19 mouse cellular contexts compared by ENCODE assay signal in genomic region chr10:116505303-116506014, GRCm38 (mm10). TPM values are rescaled to one million over a fixed set of nuclear protein-coding genes. Genes with fewer than 3 reads are reported as not detected.
DNase-seq lines count a peak whose midpoint lies in the region; ATAC-seq and TF ChIP-seq lines count a peak whose summit lies in the region.
"Had no signal": no experiment of that assay in that cellular context is flagged by ENCODE, and none has a peak within 500 bp of the region (broad histone marks: within the 10 kb centered on the region; RNA-seq: fewer than 3 reads in every experiment).

No protein-coding gene starts in this region.

- peak; percentile 29 for DNase-seq in lung, postnatal 36 days
- DNase-seq in lung, postnatal 10 days: no peak
- DNase-seq in CH12.LX (ENCODE audit: extremely low read depth): peak; percentile 44
- peak; percentile 70 for DNase-seq in splenic B cell, adult 2 months (ENCODE audit: low read depth, low spot score)
- DNase-seq in embryo, embryonic 11 days: no peak
- DNase-seq: adrenal gland, postnatal 36 days; cerebellum, adult 9-10 months; heart, postnatal 4 days; kidney, adult 18-20 months; kidney, postnatal 4 days; lung, embryonic 14.5 days; right cerebral cortex, postnatal 4 days had no signal

- in situ Hi-C loops in CH12.LX (cut with MboI; ENCODE audit: low pct_ligation_motif_present, low pct_unique_long_range_greater_than_20kb, low sequenced_read_pairs): no loop called here

- no peak overlapping the region for H3K4me3 ChIP-seq in CH12.LX (replicated peaks in 1 of 3; ENCODE audit: low read depth in 2 of 3, low read length in 2 of 3, poor library complexity in 1 of 3)
- H3K4me3 ChIP-seq in midbrain, embryonic 13.5 days (replicated peaks): no peak overlapping the region
- H3K4me3 ChIP-seq: embryonic facial prominence, embryonic 15.5 days; forebrain, embryonic 10.5 days; heart, embryonic 13.5 days; stomach, embryonic 15.5 days had no signal

- no peaks in the 10 kb centered on the region for H3K9me3 ChIP-seq in CH12.LX (replicated peaks; ENCODE audit: low read length)
- no peaks in the 10 kb centered on the region for H3K9me3 ChIP-seq in midbrain, embryonic 13.5 days
- H3K9me3 ChIP-seq: embryonic facial prominence, embryonic 15.5 days; forebrain, embryonic 10.5 days; heart, embryonic 13.5 days; stomach, embryonic 15.5 days had no signal

- H3K9ac ChIP-seq in CH12.LX (ENCODE audit: insufficient read depth, low read depth): no peak overlapping the region
- H3K9ac ChIP-seq in midbrain, embryonic 13.5 days (replicated peaks): no peak overlapping the region
- H3K9ac ChIP-seq: embryonic facial prominence, embryonic 15.5 days; heart, embryonic 13.5 days; lung, embryonic 14.5 days; stomach, embryonic 15.5 days had no signal

- dilution Hi-C loops in CH12.LX (cut with MboI; ENCODE audit: extremely low pct_ligation_motif_present, extremely low pct_unique_long_range_greater_than_20kb, low sequenced_read_pairs): no loop called here

- H3K4me1 ChIP-seq in CH12.LX (ENCODE audit: control insufficient read depth in 1 of 2, insufficient read depth in 2 of 2): peaks cover 0 to 16% of the 10 kb centered on the region in 2 experiments; a peak in 2 of 4 replicates
- no peaks in the 10 kb centered on the region for H3K4me1 ChIP-seq in midbrain, embryonic 13.5 days (replicated peaks)
- H3K4me1 ChIP-seq: embryonic facial prominence, embryonic 15.5 days; heart, embryonic 13.5 days; stomach, embryonic 15.5 days had no signal

- ATAC-seq in common myeloid progenitor, adult 5-6 weeks (replicated peaks; ENCODE audit: low read depth, poor library complexity, severe bottlenecking): peak; percentile 100
- no peak for ATAC-seq in midbrain, embryonic 13.5 days
- ATAC-seq: hindbrain, postnatal 0 days had no signal

- no peak for TF ChIP-seq EP300 in CH12.LX (IDR thresholded peaks at IDR 0.05; ENCODE audit: low read length)

- TF ChIP-seq CTCF in CH12.LX (conservative IDR thresholded peaks at IDR 0.05 in 1 of 2, IDR thresholded peaks at IDR 0.05 in 1 of 2; ENCODE audit: low read depth in 2 of 2, low read length in 2 of 2): no peak

- no peak overlapping the region for H3K4me2 ChIP-seq in CH12.LX (ENCODE audit: insufficient read depth, low read depth, poor library complexity, severe bottlenecking)
- H3K4me2 ChIP-seq in midbrain, embryonic 13.5 days (replicated peaks): no peak overlapping the region
- H3K4me2 ChIP-seq: embryonic facial prominence, embryonic 15.5 days; heart, embryonic 13.5 days; lung, embryonic 14.5 days; stomach, embryonic 15.5 days had no signal

- H3K79me2 ChIP-seq in CH12.LX (replicated peaks; ENCODE audit: control insufficient read depth, extremely low read depth, insufficient read depth, poor library complexity, severe bottlenecking): peaks cover 2% of the 10 kb centered on the region; the same call in 1 of the 2 replicates

- H3K36me3 ChIP-seq in CH12.LX (replicated peaks in 1 of 2; ENCODE audit: control insufficient read depth in 1 of 2, insufficient read depth in 1 of 2, low read length in 1 of 2): peaks cover 7 to 26% of the 10 kb centered on the region in 2 experiments
- no peaks in the 10 kb centered on the region for H3K36me3 ChIP-seq in splenic B cell, adult 2 months (ENCODE audit: control insufficient read depth, insufficient read depth, low read length, poor library complexity, severe bottlenecking)
- 0 out of 2 replicates have a peak, but pooled peaks cover 3% of the 10 kb centered on the region for H3K36me3 ChIP-seq in midbrain, embryonic 13.5 days
- H3K36me3 ChIP-seq: embryonic facial prominence, embryonic 15.5 days; stomach, embryonic 15.5 days had no signal

- no peaks in the 10 kb centered on the region for H3K27me3 ChIP-seq in CH12.LX (replicated peaks)
- H3K27me3 ChIP-seq in splenic B cell, adult 2 months (ENCODE audit: control insufficient read depth, insufficient read depth, low read length, poor library complexity, severe bottlenecking): no peaks in the 10 kb centered on the region
- no peaks in the 10 kb centered on the region for H3K27me3 ChIP-seq in midbrain, embryonic 13.5 days
- H3K27me3 ChIP-seq: embryonic facial prominence, embryonic 15.5 days; heart, embryonic 13.5 days; stomach, embryonic 15.5 days had no signal

- no peak for TF ChIP-seq RAD21 in CH12.LX (IDR thresholded peaks at IDR 0.05; ENCODE audit: low read depth, low read length)

- 92% methylated on average over 7 of the region's 7 CpGs for WGBS in midbrain, embryonic 13.5 days

- H3K27ac ChIP-seq in CH12.LX (ENCODE audit: insufficient read depth, low read depth): no peak overlapping the region
- no peak overlapping the region for H3K27ac ChIP-seq in midbrain, embryonic 13.5 days
- H3K27ac ChIP-seq: embryonic facial prominence, embryonic 15.5 days; forebrain, embryonic 10.5 days; heart, embryonic 13.5 days; hindbrain, postnatal 0 days; stomach, embryonic 15.5 days had no signal

- no peak for TF ChIP-seq POLR2A in CH12.LX (IDR thresholded peaks at IDR 0.05; ENCODE audit: low read depth, low read length)

TF ChIP-seq in CH12.LX, 34 proteins besides CTCF, POLR2A, EP300 and RAD21:
- TF ChIP-seq HCFC1 (IDR thresholded peaks at IDR 0.05; ENCODE audit: low read depth, low read length) (no peak), SIN3A (IDR thresholded peaks at IDR 0.05; ENCODE audit: low read length) (no peak), PAX5 (IDR thresholded peaks at IDR 0.05; ENCODE audit: low read length) (no peak), CHD1 (IDR thresholded peaks at IDR 0.05; ENCODE audit: low read depth, low read length) (no peak), ZMIZ1 (IDR thresholded peaks at IDR 0.05; ENCODE audit: low read depth, low read length) (no peak)

RNA-seq across cellular contexts. Expression of gene Kcnmb4, which starts 31.8 kb away (rescaled TPM):
- total RNA-seq in CH12.LX (2012; rRNA removed) (1.1 TPM in 2 replicates), CH12.LX (2014; rRNA removed) (1.0 and 1.8 TPM in 2 replicates)
- polyA plus RNA-seq in CH12.LX (2012; ENCODE audit: insufficient read length, low read depth): 0.80 and 1.2 TPM in 2 replicates
- total RNA-seq in common myeloid progenitor, adult 5-6 weeks (2017): 0.09 TPM in 1 of 2 replicates, not detected in the other
- polyA plus RNA-seq in midbrain, embryonic 13.5 days (2015; fragmentation: Nextera tagmentation; extraction: Ambion mirVana): 12.9 and 13.1 TPM in 2 replicates

Comparison
In these comparisons a context has a peak if more than half of its experiments do, and no peak if none do; other contexts are left out.
1. DNase-seq: peak in lung, postnatal 36 days (single experiment), CH12.LX (single experiment) and splenic B cell, adult 2 months (single experiment); none in lung, postnatal 10 days (single experiment) and embryo, embryonic 11 days (single experiment).